Mouse (Mus musculus) spleen, adult 18-20 months (tissue): ENCODE results near the gene Pfas.
"Not testable (repeated sequence)": the region's sequence is repeated elsewhere in the genome, so short reads cannot be mapped to it uniquely, and the experiment has no call there.

Experiments used
- DNase-seq, 2 experiments: peaks; one replicate each; pipeline ENCODE4 v3.0.0; 2022; ENCODE audit warnings: mixed read lengths in 2 of 2

The Pfas gene

DNA sequence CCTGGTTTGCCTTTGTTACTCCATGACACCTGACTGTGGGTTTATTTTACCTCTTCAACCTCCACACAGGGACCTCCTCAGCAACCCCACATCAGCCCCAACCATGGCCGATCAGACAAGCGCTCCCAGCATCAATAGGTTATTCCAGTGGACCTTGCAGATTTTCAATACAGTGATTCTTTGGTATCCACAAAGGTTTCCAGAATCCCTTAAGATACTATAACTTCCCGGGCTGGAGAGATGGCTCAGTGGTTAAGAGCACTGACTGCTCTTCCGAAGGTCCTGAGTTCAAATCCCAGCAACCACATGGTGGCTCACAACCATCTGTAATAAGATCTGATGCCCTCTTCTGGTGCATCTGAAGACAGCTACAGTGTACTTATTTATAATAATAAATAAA lies 71.3 kb downstream of the Pfas start:
- DNase-seq, result not testable (repeated sequence)
